Mouse (Mus musculus): Measurements from ENCODE around the gene Cldn13.

GRCm38 (mm10) chr5:134959114-134959513, 43.8 kb upstream of the Cldn13 start:
- no peak for TF ChIP-seq POLR2A (IDR thresholded peaks at IDR 0.05; ENCODE audit: borderline replicate concordance, insufficient read depth, low read length)
- TF ChIP-seq CTCF (IDR thresholded peaks at IDR 0.05; ENCODE audit: borderline replicate concordance, insufficient read depth, low read depth, low read length): no peak
